Mouse (Mus musculus) CH12.LX (cell line): ENCODE measurements around the gene Cyp24a1. TPM values are rescaled to one million over a fixed set of nuclear protein-coding genes. Genes with fewer than 3 reads are reported as not detected.

Source experiments
- DNase-seq: peaks from one replicate; pipeline ENCODE4 v3.0.0-alpha.2; 2013; ENCODE audit errors: extremely low read depth
- H3K27ac ChIP-seq: 2 replicates; pipeline ENCODE4 v1.5.1; 2012; ENCODE audit warnings: low read depth, mild to moderate bottlenecking, control low read depth, moderate library complexity; ENCODE audit not compliant: insufficient read depth
- H3K27me3 ChIP-seq: replicated peaks from 2 replicates; pipeline ENCODE3; 2012; ENCODE audit warnings: inconsistent platforms
- H3K36me3 ChIP-seq, 2 experiments: replicated peaks in 1 of 2; 2 replicates each; pipeline versions ENCODE3 to v1.6.1; 2012; ENCODE audit warnings: inconsistent platforms in 1 of 2, low read length in 1 of 2, mild to moderate bottlenecking in 1 of 2, mixed read lengths in 1 of 2, moderate library complexity in 1 of 2; ENCODE audit not compliant: control insufficient read depth in 1 of 2, insufficient read depth in 1 of 2
- H3K4me1 ChIP-seq, 2 experiments: 2 replicates each; pipeline ENCODE4 v1.6.1; 2012; ENCODE audit warnings: inconsistent platforms in 1 of 2, moderate library complexity in 1 of 2; ENCODE audit not compliant: insufficient read depth in 2 of 2, control insufficient read depth in 1 of 2
- H3K4me2 ChIP-seq: 2 replicates; pipeline ENCODE4 v1.6.1; 2012; ENCODE audit warnings: low read depth, mild to moderate bottlenecking, control low read depth; ENCODE audit not compliant: poor library complexity, insufficient read depth, severe bottlenecking
- H3K4me3 ChIP-seq, 3 experiments: fragments of 150-350 bp in 1 of 3; sonication (generic) in 1 of 3; replicated peaks in 1 of 3; 2 replicates each; pipeline versions ENCODE3 to v1.5.1; 2011 to 2012; ENCODE audit warnings: low read depth in 2 of 3, low read length in 2 of 3, mild to moderate bottlenecking in 2 of 3, moderate library complexity in 2 of 3, control low read depth in 1 of 3, improper control_type of control experiment in 1 of 3, inconsistent platforms in 1 of 3, mixed read lengths in 1 of 3; ENCODE audit not compliant: poor library complexity in 1 of 3
- H3K79me2 ChIP-seq: replicated peaks from 2 replicates; pipeline ENCODE4 v1.6.1; 2012; ENCODE audit warnings: mild to moderate bottlenecking, moderate library complexity; ENCODE audit not compliant: control insufficient read depth, poor library complexity, insufficient read depth, severe bottlenecking; ENCODE audit errors: extremely low read depth
- H3K9ac ChIP-seq: 2 replicates; pipeline ENCODE4 v1.6.1; 2012; ENCODE audit warnings: low read depth, mild to moderate bottlenecking, control low read depth, moderate library complexity; ENCODE audit not compliant: insufficient read depth
- H3K9me3 ChIP-seq: replicated peaks from 2 replicates; pipeline ENCODE3; 2012; ENCODE audit warnings: low read length, inconsistent platforms, mixed read lengths
- CHD1 ChIP-seq: IDR thresholded peaks from 2 replicates; pipeline ENCODE4 v1.6.1; 2012; ENCODE audit warnings: low read depth, low read length, improper control_type of control experiment, inconsistent platforms
- CHD2 ChIP-seq: IDR thresholded peaks from 2 replicates; pipeline ENCODE4 v1.6.1; 2011; ENCODE audit warnings: low read length, improper control_type of control experiment
- CTCF ChIP-seq, 2 experiments: IDR thresholded peaks in 1 of 2; conservative IDR thresholded peaks in 1 of 2; 2 replicates each; pipeline ENCODE4 v1.5.1; 2011 to 2012; ENCODE audit warnings: low read depth in 2 of 2, low read length in 2 of 2, improper control_type of control experiment in 1 of 2, inconsistent platforms in 1 of 2, mild to moderate bottlenecking in 1 of 2, moderate library complexity in 1 of 2
- ELF1 ChIP-seq: IDR thresholded peaks from 2 replicates; pipeline ENCODE4 v1.6.1; 2014; ENCODE audit warnings: low read depth, mild to moderate bottlenecking, inconsistent platforms, low read length, improper control_type of control experiment
- EP300 ChIP-seq: IDR thresholded peaks from 2 replicates; pipeline ENCODE4 v1.6.1; 2011; ENCODE audit warnings: low read length, improper control_type of control experiment
- GABPA ChIP-seq: IDR thresholded peaks from 2 replicates; pipeline ENCODE4 v1.6.1; 2012; ENCODE audit warnings: low read depth, low read length, improper control_type of control experiment, inconsistent platforms; ENCODE audit not compliant: insufficient replicate concordance
- JUND ChIP-seq: conservative IDR thresholded peaks from 2 replicates; pipeline ENCODE4 v1.6.1; 2011; ENCODE audit warnings: low read depth, low read length, improper control_type of control experiment
- KAT2A ChIP-seq: IDR thresholded peaks from 2 replicates; pipeline ENCODE4 v1.6.1; 2012; ENCODE audit warnings: low read length, improper control_type of control experiment, inconsistent platforms; ENCODE audit not compliant: insufficient replicate concordance
- MAX ChIP-seq: IDR thresholded peaks from 2 replicates; pipeline ENCODE4 v1.6.1; 2011; ENCODE audit warnings: low read length, improper control_type of control experiment
- MEF2A ChIP-seq: IDR thresholded peaks from 2 replicates; pipeline ENCODE4 v1.6.1; 2014; ENCODE audit warnings: low read depth, mild to moderate bottlenecking, inconsistent platforms, low read length, improper control_type of control experiment, borderline replicate concordance
- MXI1 ChIP-seq: IDR thresholded peaks from 2 replicates; pipeline ENCODE4 v1.6.1; 2011; ENCODE audit warnings: mild to moderate bottlenecking, low read depth, low read length, improper control_type of control experiment
- MYC ChIP-seq: IDR thresholded peaks from 2 replicates; pipeline ENCODE4 v1.6.1; 2011; ENCODE audit warnings: low read depth, mild to moderate bottlenecking, improper control_type of control experiment, low read length
- PAX5 ChIP-seq: IDR thresholded peaks from 2 replicates; pipeline ENCODE4 v1.6.1; 2012; ENCODE audit warnings: low read length, inconsistent platforms, mixed read lengths
- POLR2A ChIP-seq: IDR thresholded peaks from 2 replicates; pipeline ENCODE4 v1.6.1; 2011; ENCODE audit warnings: low read depth, mild to moderate bottlenecking, improper control_type of control experiment, low read length
- POLR2AphosphoS2 ChIP-seq: IDR thresholded peaks from 2 replicates; pipeline ENCODE4 v1.6.1; 2011; ENCODE audit warnings: low read depth, low read length, improper control_type of control experiment
- RAD21 ChIP-seq: IDR thresholded peaks from 2 replicates; pipeline ENCODE4 v1.6.1; 2011; ENCODE audit warnings: low read depth, mild to moderate bottlenecking, low read length, improper control_type of control experiment, moderate library complexity
- SMC3 ChIP-seq: IDR thresholded peaks from 2 replicates; pipeline ENCODE4 v1.6.1; 2011; ENCODE audit warnings: low read depth, low read length, improper control_type of control experiment
- TBP ChIP-seq: conservative IDR thresholded peaks from 2 replicates; pipeline ENCODE4 v1.6.1; 2011; ENCODE audit warnings: low read depth, low read length, improper control_type of control experiment
- UBTF ChIP-seq: IDR thresholded peaks from 2 replicates; pipeline ENCODE4 v1.6.1; 2012; ENCODE audit warnings: low read depth, mild to moderate bottlenecking, inconsistent platforms, low read length, improper control_type of control experiment, moderate library complexity
- dilution Hi-C: fragments of 300-500 bp; cut with MboI; formaldehyde crosslinking; loops from 2 replicates; pipeline ENCODE4 v1.14.3; 2020; ENCODE audit warnings: low sequenced_read_pairs; ENCODE audit not compliant: extremely low pct_unique_long_range_greater_than_20kb, extremely low pct_ligation_motif_present
- in situ Hi-C: fragments of 300-500 bp; cut with MboI; formaldehyde crosslinking; loops from 3 replicates; pipeline ENCODE4 v1.14.3; 2019; ENCODE audit warnings: low sequenced_read_pairs, low pct_ligation_motif_present, low pct_unique_long_range_greater_than_20kb, mixed read lengths
- polyA plus RNA-seq: library from polyadenylated mRNA; unstranded; fragments of >175 nt; gene quantifications from 2 replicates; pipeline ENCODE4 v1.2.1, GENCODE M21; 2012; ENCODE audit warnings: low read depth; ENCODE audit not compliant: insufficient read length
- total RNA-seq, 2 experiments: library from RNA; depleted of rRNA; stranded (reverse); fragments of 300-350 nt in 1 of 2; fragments of >200 nt in 1 of 2; gene quantifications; 2 replicates each; pipeline ENCODE4 v1.2.3; 2012 to 2014

Cyp24a1 gene
- total and polyA plus RNA-seq, 3 experiments: not detected

GRCm38 (mm10) chr2:170544950-170545349, 48.0 kb upstream of the Cyp24a1 start:
- no peak overlapping the region for H3K9ac ChIP-seq
- no peak overlapping the region for H3K4me2 ChIP-seq
- no peaks in the 10 kb centered on the region for H3K27me3 ChIP-seq
- no peak overlapping the region for H3K4me3 ChIP-seq
- H3K27ac ChIP-seq: no peak overlapping the region
- peaks cover 58% of the 10 kb centered on the region for H3K9me3 ChIP-seq
- H3K36me3 ChIP-seq: no peaks in the 10 kb centered on the region
- H3K4me1 ChIP-seq: no peaks in the 10 kb centered on the region
- DNase-seq: no peak
- no peaks in the 10 kb centered on the region for H3K79me2 ChIP-seq
- dilution Hi-C loops: no loop called here
- TF ChIP-seq TBP (no peak), MAX (no peak), GABPA (no peak), MXI1 (no peak), ELF1 (no peak), POLR2AphosphoS2 (no peak), SMC3 (no peak), RAD21 (no peak), CHD2 (no peak), POLR2A (no peak), EP300 (no peak)
- in situ Hi-C loops: no loop called here

GRCm38 (mm10) chr2:170544159-170544558, 47.2 kb upstream of the Cyp24a1 start:
- Histone ChIP-seq H3K4me3 (no peak overlapping the region), H3K4me1 (no peaks in the 10 kb centered on the region), H3K4me2 (no peak overlapping the region), H3K9ac (no peak overlapping the region), H3K27ac (no peak overlapping the region), H3K9me3 (peaks cover 59% of the 10 kb centered on the region), H3K79me2 (no peaks in the 10 kb centered on the region), H3K36me3 (no peaks in the 10 kb centered on the region), H3K27me3 (no peaks in the 10 kb centered on the region)
- dilution Hi-C loops (no loop called here), in situ Hi-C loops (no loop called here)
- no peak for DNase-seq
- TF ChIP-seq MAX: no peak
- no peak for TF ChIP-seq CHD1
- no peak for TF ChIP-seq MEF2A
- TF ChIP-seq UBTF: no peak
- no peak for TF ChIP-seq ELF1
- no peak for TF ChIP-seq PAX5
- TF ChIP-seq KAT2A: no peak
- no peak for TF ChIP-seq CTCF (conservative IDR thresholded peaks at IDR 0.05 in 1 of 2, IDR thresholded peaks at IDR 0.05 in 1 of 2; ENCODE audit: low read depth in 2 of 2, low read length in 2 of 2)
- no peak for TF ChIP-seq MYC
- no peak for TF ChIP-seq MXI1
- no peak for TF ChIP-seq JUND
